Mouse (Mus musculus) midbrain, embryonic 16.5 days (tissue): ENCODE data around the gene Adgre5. TPM values are rescaled to one million over a fixed set of nuclear protein-coding genes. Genes with fewer than 3 reads are reported as not detected.

Experiments used
- ATAC-seq: fragments of 200-750 bp; cut with Nextera tagmentation; 2 replicates; pipeline ENCODE4 v1.8.0; 2017; ENCODE audit warnings: moderate TSS enrichment
- H3K27ac ChIP-seq: fragments of 300-500 bp; sonication (generic); 2 replicates; pipeline ENCODE4 v1.5.1; 2014; ENCODE audit warnings: mild to moderate bottlenecking, low read length, mixed read lengths
- H3K27me3 ChIP-seq: fragments of 300-500 bp; sonication (generic); 2 replicates; pipeline ENCODE4 v1.6.1; 2014; ENCODE audit warnings: low read depth, low read length, mixed read lengths; ENCODE audit not compliant: control insufficient read depth, insufficient read depth
- H3K36me3 ChIP-seq: fragments of 300-500 bp; sonication (generic); 2 replicates; pipeline ENCODE4 v1.6.1; 2014; ENCODE audit warnings: mild to moderate bottlenecking, low read length, moderate library complexity, mixed read lengths; ENCODE audit not compliant: control insufficient read depth, insufficient read depth
- H3K4me1 ChIP-seq: fragments of 300-500 bp; sonication (generic); 2 replicates; pipeline ENCODE4 v1.6.1; 2014; ENCODE audit warnings: mild to moderate bottlenecking, low read length, mixed read lengths; ENCODE audit not compliant: control insufficient read depth, insufficient read depth
- H3K4me2 ChIP-seq: fragments of 300-500 bp; sonication (generic); 2 replicates; pipeline ENCODE4 v1.6.1; 2014; ENCODE audit warnings: mild to moderate bottlenecking, low read length, mixed read lengths
- H3K4me3 ChIP-seq: fragments of 300-500 bp; sonication (generic); 2 replicates; pipeline ENCODE4 v1.5.1; 2014; ENCODE audit warnings: low read depth, mild to moderate bottlenecking, low read length, moderate library complexity, mixed read lengths
- H3K9ac ChIP-seq: fragments of 300-500 bp; sonication (generic); 2 replicates; pipeline ENCODE4 v1.6.1; 2014; ENCODE audit warnings: low read depth, low read length, mixed read lengths
- H3K9me3 ChIP-seq: fragments of 300-500 bp; sonication (generic); replicated peaks from 2 replicates; pipeline ENCODE4 v1.6.1; 2014; ENCODE audit warnings: mild to moderate bottlenecking, low read length, mixed read lengths; ENCODE audit not compliant: control insufficient read depth, poor library complexity, severe bottlenecking
- WGBS: fragments of 180-500 bp; shearing (Covaris S2); extraction: QIAGEN DNeasy Blood & Tissue Kit; methylation state at CpG from one replicate; pipeline ENCODE4 v1.1.7; 2014; 5-methylcytosine and 5-hydroxymethylcytosine counted together
- polyA plus RNA-seq: library from polyadenylated mRNA; unstranded; fragments of >200 nt; fragmentation: Nextera tagmentation; extraction: Ambion mirVana; gene quantifications from 2 replicates; pipeline ENCODE4 v1.2.1, GENCODE M21; 2015

Adgre5 gene
- polyA plus RNA-seq, 1 experiment from 2014 or later = 11.2 TPM

- Histone ChIP-seq H3K27me3 (no peaks in the 10 kb centered on the region), H3K36me3 (no peaks in the 10 kb centered on the region), H3K27ac (no peak overlapping the region), H3K4me1 (no peaks in the 10 kb centered on the region), H3K9ac (no peak overlapping the region), H3K9me3 (no peaks in the 10 kb centered on the region), H3K4me2 (no peak overlapping the region), H3K4me3 (no peak overlapping the region)
- 92% methylated on average over 8 of the region's 8 CpGs for WGBS
- no peak for ATAC-seq
Observed at GRCm38 (mm10) chr8:83764116-83764515, 23.0 kb upstream of the Adgre5 start.

GRCm38 (mm10) chr8:83759231-83759759 lies 18.2 kb upstream of the Adgre5 start:
- WGBS = 86% methylated on average over 2 of the region's 2 CpGs
- no peak overlapping the region for H3K4me3 ChIP-seq

GRCm38 (mm10) chr8:83758298-83758697 lies 17.2 kb upstream of the Adgre5 start:
- Histone ChIP-seq H3K9ac (no peak overlapping the region), H3K27ac (no peak overlapping the region), H3K9me3 (peaks cover 3% of the 10 kb centered on the region; the same call in 1 of the 2 replicates), H3K36me3 (no peaks in the 10 kb centered on the region), H3K4me3 (no peak overlapping the region), H3K27me3 (no peaks in the 10 kb centered on the region), H3K4me2 (no peak overlapping the region), H3K4me1 (no peaks in the 10 kb centered on the region)
- 71% methylated on average over 5 of the region's 5 CpGs for WGBS
- no peak for ATAC-seq

More at GRCm38 (mm10) chr8:83759231-83759759, 18.2 kb upstream of the Adgre5 start:
- Histone ChIP-seq H3K4me2 (no peak overlapping the region), H3K9me3 (peaks cover 3% of the 10 kb centered on the region; the same call in 1 of the 2 replicates), H3K36me3 (no peaks in the 10 kb centered on the region), H3K4me1 (no peaks in the 10 kb centered on the region), H3K9ac (no peak overlapping the region), H3K27me3 (no peaks in the 10 kb centered on the region), H3K27ac (no peak overlapping the region)
- ATAC-seq = no peak

GRCm38 (mm10) chr8:83757084-83757607 lies 16.0 kb upstream of the Adgre5 start:
- Histone ChIP-seq H3K4me3 (no peak overlapping the region), H3K4me1 (no peaks in the 10 kb centered on the region), H3K9ac (no peak overlapping the region), H3K9me3 (peaks cover 3% of the 10 kb centered on the region; the same call in 1 of the 2 replicates), H3K27ac (no peak overlapping the region), H3K27me3 (no peaks in the 10 kb centered on the region), H3K4me2 (no peak overlapping the region), H3K36me3 (no peaks in the 10 kb centered on the region)
- WGBS = 86% methylated on average over 6 of the region's 6 CpGs
- no peak for ATAC-seq

- no peak for ATAC-seq
- WGBS = 92% methylated on average over 3 of the region's 3 CpGs
Observed at GRCm38 (mm10) chr8:83756273-83756672, 15.1 kb upstream of the Adgre5 start.

GRCm38 (mm10) chr8:83754149-83754548 lies 13.0 kb upstream of the Adgre5 start:
- H3K27ac ChIP-seq = no peak overlapping the region
- H3K9me3 ChIP-seq = peaks cover 3% of the 10 kb centered on the region; the same call in 1 of the 2 replicates
- H3K4me1 ChIP-seq = no peaks in the 10 kb centered on the region
- no peak overlapping the region for H3K9ac ChIP-seq
- ATAC-seq = no peak
- H3K36me3 ChIP-seq = no peaks in the 10 kb centered on the region
- no peak overlapping the region for H3K4me2 ChIP-seq
- H3K4me3 ChIP-seq = no peak overlapping the region
- 49% methylated on average over 2 of the region's 3 CpGs for WGBS
- H3K27me3 ChIP-seq = no peaks in the 10 kb centered on the region

More at GRCm38 (mm10) chr8:83756273-83756672, 15.1 kb upstream of the Adgre5 start:
- no peaks in the 10 kb centered on the region for H3K27me3 ChIP-seq
- H3K9me3 ChIP-seq = peaks cover 3% of the 10 kb centered on the region; the same call in 1 of the 2 replicates
- no peak overlapping the region for H3K9ac ChIP-seq
- no peaks in the 10 kb centered on the region for H3K4me1 ChIP-seq
- H3K36me3 ChIP-seq = no peaks in the 10 kb centered on the region
- H3K27ac ChIP-seq = no peak overlapping the region
- H3K4me2 ChIP-seq = no peak overlapping the region
- no peak overlapping the region for H3K4me3 ChIP-seq

GRCm38 (mm10) chr8:83749265-83749664 lies 8.1 kb upstream of the Adgre5 start:
- 81% methylated on average over 9 of the region's 9 CpGs for WGBS
- no peak overlapping the region for H3K4me3 ChIP-seq
- H3K9me3 ChIP-seq = no peaks in the 10 kb centered on the region
- H3K27ac ChIP-seq = no peak overlapping the region
- H3K4me1 ChIP-seq = peaks cover 7% of the 10 kb centered on the region
- H3K36me3 ChIP-seq = no peaks in the 10 kb centered on the region
- H3K4me2 ChIP-seq = no peak overlapping the region
- ATAC-seq = no peak
- H3K27me3 ChIP-seq = no peaks in the 10 kb centered on the region
- no peak overlapping the region for H3K9ac ChIP-seq

- Histone ChIP-seq H3K27me3 (no peaks in the 10 kb centered on the region), H3K4me3 (no peak overlapping the region), H3K4me1 (peaks cover 7% of the 10 kb centered on the region), H3K9me3 (no peaks in the 10 kb centered on the region), H3K9ac (no peak overlapping the region), H3K4me2 (no peak overlapping the region), H3K27ac (no peak overlapping the region), H3K36me3 (no peaks in the 10 kb centered on the region)
- WGBS = 48% methylated on average over 3 of the region's 3 CpGs
- no peak for ATAC-seq
Observed at GRCm38 (mm10) chr8:83748708-83749107, 7.6 kb upstream of the Adgre5 start.

GRCm38 (mm10) chr8:83747661-83748346 lies 6.7 kb upstream of the Adgre5 start:
- peaks cover 7% of the 10 kb centered on the region for H3K4me1 ChIP-seq
- H3K27me3 ChIP-seq = no peaks in the 10 kb centered on the region
- peak overlapping the region; percentile 75 for H3K9ac ChIP-seq
- ATAC-seq = peak; percentile 88
- 2% methylated on average over 28 of the region's 28 CpGs for WGBS
- H3K4me2 ChIP-seq = peak overlapping the region; percentile 79
- H3K36me3 ChIP-seq = no peaks in the 10 kb centered on the region
- H3K9me3 ChIP-seq = no peaks in the 10 kb centered on the region
- H3K4me3 ChIP-seq = peak overlapping the region; percentile 40
- H3K27ac ChIP-seq = peak overlapping the region; percentile 44; the same call in 1 of the 2 replicates
